Mouse (Mus musculus): Measurements from ENCODE around the gene Egfl8. TPM values are rescaled to one million over a fixed set of nuclear protein-coding genes. Genes with fewer than 3 reads are reported as not detected.

Gene Egfl8
- 8.4 TPM for total RNA-seq (2023)

DNA sequence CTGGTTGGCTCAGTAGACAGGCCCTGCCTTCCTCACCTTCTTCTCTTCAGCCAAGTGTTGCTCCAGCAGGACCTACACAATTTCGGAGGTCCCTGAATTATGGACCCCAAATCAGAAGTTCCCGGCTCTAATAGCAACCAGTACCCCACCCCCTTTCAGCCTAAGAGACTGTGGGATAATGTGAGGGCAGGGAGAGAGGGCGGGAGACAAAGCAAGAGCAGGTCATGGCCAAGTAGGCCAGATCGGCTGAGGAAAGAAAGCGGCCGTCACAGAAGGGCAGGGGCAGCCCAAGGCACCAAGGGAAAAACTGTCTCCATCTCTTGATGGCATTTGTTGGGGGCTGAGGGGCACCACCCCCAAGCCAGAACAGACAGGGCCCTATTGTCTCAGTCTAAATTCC lies at the start of gene Egfl8:
Gene Egfl8, minus strand, starts transcription at position 101 of the 400 bp plus-strand sequence.

DNA sequence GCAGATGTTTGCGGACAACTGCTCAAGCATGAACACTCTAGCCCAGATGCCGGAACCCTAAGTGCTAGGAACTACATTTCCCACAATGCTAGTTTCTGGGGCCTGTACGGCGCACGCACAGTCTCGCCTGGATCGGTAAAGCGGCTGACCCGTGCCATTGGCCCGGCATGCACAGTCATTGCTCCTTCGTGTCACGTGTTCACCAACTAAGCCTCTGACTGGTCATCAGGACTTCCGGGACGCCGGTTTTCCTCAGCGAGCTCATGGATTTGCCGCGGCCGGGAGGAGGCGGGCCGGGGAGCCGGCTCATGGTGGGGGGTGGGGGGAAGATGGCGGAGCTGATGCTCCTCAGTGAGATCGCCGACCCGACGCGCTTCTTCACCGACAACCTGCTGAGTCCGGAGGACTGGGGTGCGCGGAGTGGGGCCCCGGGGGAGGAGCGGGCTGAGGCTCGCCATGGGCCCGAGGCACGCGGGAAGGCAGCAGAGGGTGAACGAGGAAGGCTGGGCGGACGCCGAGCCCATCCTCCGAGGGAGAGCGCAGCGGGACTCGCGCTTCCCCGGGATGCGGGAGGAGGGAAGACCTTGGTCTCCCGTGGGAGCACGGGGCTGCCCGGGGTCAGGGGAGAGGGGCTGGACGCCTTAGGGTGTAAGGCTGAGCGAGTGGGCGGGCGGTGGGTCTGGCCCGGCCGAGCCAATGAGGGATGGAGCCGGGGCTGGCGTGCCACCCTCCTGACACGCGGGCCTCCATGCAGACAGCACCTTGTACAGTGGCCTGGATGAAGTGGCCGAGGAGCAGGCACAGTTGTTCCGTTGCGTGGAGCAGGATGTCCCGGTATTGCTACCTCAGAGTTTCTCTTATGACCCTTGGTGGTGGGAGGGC lies 31.4 kb upstream of the Egfl8 start, which contains the start of gene Atf6b:
Gene Atf6b, plus strand, starts transcription at position 241 of the 882 bp plus-strand sequence.

DNA sequence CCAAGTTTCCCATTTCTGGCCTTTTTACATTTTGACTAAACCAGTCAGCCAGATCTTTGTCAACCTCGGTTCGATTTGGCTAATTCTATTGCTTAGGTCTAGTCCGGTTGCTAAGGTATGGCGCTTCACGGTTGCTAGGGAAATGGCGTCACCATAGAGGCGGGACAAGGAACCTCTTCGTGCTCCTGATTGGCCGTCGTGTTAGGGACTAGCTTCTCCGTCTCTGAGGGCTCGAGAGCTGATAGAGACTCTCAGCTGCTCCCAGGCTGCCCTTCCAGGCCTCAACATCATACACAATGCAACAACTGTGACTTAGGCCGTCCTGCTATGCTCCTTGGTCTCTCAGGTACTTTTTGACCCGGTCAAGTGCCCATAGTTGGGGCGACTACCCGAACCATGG lies 28.8 kb upstream of the Egfl8 start, which contains the start of gene Fkbpl:
Gene Fkbpl, plus strand, starts transcription at position 157 of the 400 bp plus-strand sequence.

DNA sequence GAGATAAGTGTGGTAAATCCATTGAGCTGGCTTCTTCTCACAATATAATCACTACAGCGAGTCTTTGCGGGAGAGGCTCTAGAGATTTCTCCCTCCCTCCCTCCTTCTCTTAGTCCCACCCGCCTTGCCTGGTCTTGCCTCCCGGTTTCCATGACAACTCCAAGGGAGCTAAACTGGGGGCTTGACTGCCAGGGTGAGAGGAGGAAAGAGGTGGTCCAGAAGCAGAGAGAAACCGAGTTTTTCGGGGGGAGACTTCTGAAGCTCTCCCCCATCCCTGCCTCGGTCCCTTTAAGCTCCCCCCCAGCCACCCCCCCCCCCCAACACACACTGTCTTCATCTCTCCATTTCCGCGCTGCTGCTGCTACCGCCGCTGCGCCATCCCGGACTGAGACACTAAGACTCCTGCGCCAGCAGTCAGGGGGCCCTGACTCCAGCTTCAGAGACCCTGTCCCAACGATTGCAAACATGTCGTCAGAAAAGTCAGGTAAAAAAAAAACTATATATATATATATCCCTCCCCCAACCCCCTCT lies 13.5 kb upstream of the Egfl8 start, which contains the start of gene Prrt1:
Gene Prrt1, plus strand, starts transcription at position 313 of the 531 bp plus-strand sequence.

DNA sequence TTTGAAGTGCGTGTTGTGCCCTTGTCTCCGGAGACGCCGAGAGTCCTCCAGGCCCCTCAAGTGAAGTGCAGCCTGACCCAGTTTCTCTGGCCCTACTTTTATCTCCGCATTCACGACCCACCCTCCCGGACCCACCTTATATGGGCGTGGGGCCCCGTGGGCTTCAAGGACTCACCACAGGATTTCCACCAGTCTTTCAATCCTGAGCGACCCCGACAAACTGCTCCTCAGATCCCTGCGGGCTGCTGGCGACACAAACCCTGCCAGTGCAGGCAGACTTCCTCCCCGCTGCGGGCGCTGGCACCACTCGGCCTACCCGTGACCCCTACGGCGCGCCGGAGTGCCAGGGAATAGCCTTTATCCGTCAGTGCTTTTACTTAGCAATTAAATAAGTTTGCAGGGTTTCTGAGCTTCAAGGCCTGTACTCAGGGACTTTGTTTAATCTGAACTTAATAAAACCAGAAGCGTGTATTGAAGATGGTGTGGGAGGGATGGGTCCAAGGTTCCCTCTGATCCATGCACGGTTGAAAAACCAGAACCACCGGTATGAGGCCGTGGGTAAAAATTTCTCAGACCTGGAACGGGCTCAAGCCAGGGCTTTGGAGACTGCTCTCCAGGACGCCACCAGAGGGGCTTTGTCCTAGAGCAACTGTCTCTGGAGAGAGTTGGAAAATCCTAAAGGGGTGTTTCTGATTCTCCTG lies 12.3 kb upstream of the Egfl8 start, which contains the start of gene Ppt2:
Gene Ppt2, minus strand, starts transcription at position 568 of the 701 bp plus-strand sequence.

DNA sequence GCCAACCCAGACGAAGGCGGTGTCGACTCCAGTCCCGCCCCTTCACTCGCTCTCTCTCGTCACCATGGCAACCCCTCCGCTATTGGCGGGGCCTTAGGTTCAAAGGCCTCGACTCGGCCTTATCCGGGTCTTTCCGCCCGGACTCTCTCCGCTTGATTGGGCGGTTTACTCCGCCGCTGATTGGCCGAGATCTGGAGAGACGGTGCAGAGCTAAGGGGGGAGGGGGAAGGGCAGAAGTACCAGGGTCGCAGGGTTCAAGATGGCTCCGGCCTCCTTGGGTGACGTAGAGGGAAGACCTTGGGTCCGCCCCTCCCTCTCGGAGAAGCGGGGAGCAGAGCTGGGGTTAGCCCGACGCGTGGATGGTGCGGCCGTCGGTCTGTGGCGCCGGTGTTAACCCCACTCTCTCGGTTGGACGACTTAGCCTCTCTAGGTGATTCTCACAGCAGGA lies 11.7 kb downstream of the Egfl8 start, which contains the start of gene Agpat1:
Gene Agpat1, plus strand, starts transcription at position 202 of the 448 bp plus-strand sequence.

DNA sequence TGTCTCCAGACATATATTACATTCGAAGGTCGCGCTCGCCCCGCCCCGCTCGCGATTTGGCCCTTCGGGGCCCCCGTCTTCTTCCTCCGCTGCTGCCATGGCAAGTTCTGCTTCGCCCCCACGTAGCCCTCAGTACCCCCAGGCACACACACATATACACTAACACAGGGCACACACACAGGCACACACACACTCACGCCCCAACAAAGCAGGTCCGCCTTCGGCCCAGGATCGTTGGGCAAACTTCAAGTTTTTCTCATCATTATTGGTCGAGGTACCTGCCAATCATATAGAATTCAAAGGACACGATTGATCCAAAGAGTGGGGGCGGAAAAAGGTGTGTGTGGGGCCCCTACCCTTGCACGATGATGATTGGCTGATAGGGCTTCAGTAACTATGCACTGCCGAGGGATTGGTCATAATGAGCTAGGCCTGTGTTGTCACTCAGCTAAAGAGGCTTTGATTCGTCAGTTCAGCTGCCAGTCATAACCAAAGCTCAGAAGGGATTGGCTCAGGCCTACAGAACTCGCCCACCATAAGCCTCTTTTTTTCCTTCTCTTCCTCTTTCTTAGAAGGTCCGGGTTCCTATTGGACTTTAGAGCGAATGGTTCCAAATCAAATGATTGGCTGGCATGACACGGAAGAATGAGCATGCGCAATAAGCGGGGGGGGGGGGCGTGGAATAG lies 12.3 kb downstream of the Egfl8 start, which contains the start of gene Rnf5:
Gene Rnf5, minus strand, starts transcription at position 316 of the 686 bp plus-strand sequence.

DNA sequence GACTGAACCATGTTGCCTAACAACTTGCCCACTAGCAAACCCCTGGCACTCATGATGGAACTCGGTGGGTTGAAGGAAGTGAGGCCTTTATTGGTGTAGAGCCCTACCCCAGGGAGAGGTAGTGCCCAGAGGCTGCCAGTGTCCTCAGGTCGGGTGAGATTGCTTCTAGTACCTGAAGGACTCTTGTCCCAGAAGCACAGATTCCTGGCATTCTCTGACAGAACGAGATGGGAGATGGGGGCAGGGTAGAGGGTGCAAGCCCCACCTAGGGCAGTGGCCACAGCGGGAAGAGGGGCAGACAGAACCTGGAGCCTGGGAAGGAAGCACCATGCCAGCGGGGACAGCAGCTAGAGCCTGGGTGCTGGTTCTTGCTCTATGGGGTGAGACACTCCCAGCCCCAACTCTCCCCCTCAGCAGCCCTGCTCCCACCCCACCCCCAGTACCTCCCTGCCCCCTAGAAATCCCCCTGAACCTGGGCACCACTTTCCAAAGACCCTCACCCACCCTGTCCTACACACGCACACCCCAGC lies 18.1 kb downstream of the Egfl8 start, which contains the start of gene Ager:
Gene Ager, plus strand, starts transcription at position 297 of the 530 bp plus-strand sequence.

DNA sequence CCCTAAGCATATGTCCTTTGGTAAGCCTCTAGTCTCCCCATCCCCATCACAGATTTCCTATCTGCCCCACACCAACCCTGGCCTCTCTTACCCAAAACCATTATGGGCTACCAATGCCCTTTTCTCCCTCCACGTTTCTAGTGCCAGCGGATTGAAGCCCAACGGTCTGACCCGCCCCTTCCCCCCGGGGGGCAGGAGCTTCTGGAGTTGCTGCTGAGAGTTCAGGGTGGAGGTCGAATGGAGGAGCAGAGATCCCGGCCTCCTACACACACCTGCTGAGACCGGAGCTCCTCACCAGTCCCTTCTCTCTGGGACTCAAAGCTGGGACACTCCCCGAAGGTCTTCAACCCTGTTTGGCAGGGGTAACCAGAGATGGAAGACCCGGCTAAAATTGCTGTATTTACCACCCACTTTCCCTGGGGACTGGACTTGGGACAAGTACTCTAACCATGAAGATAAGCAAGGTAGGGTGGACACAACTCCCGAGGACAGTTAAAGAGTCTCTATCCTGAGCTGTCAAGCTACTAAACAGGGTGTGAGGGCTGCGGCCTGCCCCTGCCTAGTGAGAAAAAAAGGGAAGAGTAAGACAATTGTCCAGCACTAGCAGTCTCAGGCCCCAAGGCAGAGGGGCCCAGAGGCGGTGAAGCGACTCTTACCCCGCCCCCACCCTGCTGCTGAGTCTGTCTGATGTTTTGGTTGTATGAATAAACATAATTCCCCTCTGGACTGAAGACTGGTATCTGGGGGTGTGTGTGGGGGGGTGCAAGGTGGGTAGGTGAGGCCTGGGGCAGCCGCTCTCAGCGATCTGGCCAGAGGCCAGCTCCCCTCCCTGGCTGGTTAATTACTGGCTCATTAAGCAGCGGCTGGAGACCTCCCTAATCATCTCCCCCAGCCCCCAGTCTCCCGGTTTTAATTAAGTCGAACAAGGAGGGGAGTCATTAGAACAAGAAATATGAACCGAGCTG lies 24.5 kb downstream of the Egfl8 start, which contains the start of gene Pbx2:
Gene Pbx2, plus strand, starts transcription at position 238 of the 965 bp plus-strand sequence.

DNA sequence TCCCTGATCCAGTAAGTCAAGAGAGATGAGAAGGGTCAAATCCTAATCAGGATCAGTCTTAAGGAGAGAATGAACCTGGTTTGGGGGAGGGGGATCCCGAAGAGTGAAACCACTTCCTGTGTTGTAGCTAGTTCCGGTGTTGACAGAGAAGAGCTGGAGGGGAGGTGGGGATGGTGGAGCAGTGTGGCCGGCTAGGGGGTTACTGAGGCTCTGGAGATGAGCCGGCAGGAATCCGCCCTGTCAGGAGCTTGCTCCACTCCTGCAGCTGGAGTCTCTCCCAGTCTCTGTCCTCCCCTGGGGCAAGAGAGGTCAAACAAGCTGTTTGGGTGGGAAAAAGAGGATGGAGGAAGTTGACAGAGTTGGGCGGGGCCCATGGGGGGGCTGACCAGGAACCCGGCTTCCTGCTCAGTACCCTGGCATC lies 26.1 kb downstream of the Egfl8 start, which contains the start of gene Gpsm3:
Gene Gpsm3, plus strand, starts transcription at position 126 of the 421 bp plus-strand sequence.

DNA sequence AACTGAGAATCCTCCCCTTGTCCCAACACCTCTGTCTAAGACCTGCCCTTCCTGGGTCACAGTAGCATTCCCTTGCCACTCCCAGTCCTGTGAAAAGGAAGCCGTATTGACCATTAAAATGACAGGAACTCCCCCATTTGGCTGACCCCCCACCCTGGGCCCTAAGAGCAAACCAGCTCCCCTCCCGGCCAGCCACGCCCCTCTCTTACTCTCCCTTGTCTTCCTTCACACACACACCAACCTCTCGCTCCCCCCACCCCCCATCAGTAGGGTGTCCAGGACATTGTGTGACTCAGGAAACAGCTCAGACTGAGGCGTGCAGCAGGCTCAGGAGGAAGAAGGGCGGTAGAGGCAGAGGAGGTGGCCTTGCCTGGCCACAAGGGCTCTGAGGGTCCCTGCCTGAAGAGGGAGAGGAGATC lies 51.8 kb downstream of the Egfl8 start, which contains the start of gene Notch4:
Gene Notch4, plus strand, starts transcription at position 266 of the 419 bp plus-strand sequence.

Other genes with a start within 250 kb of the Egfl8 start
- 0.35 TPM for gene Btnl1, start 238.8 kb downstream of the Egfl8 start, total RNA-seq (2023)
- gene BC051142, start 217.2 kb downstream of the Egfl8 start, total RNA-seq (2023) = 4.0 TPM
- gene Btnl4, start 138.7 kb downstream of the Egfl8 start, total RNA-seq (2023) = not detected
- not detected for gene Btnl6, start 98.6 kb downstream of the Egfl8 start, total RNA-seq (2023)
- gene Notch4, start 51.7 kb downstream of the Egfl8 start, total RNA-seq (2023) = 0.38 TPM
- gene Gpsm3, start 26.2 kb downstream of the Egfl8 start, total RNA-seq (2023) = 180 TPM
- gene Pbx2, start 24.7 kb downstream of the Egfl8 start, total RNA-seq (2023) = 48.2 TPM
- gene Ager, start 18.1 kb downstream of the Egfl8 start, total RNA-seq (2023) = 8.7 TPM
- 29.9 TPM for gene Rnf5, start 12.3 kb downstream of the Egfl8 start, total RNA-seq (2023)
- gene Agpat1, start 11.7 kb downstream of the Egfl8 start, total RNA-seq (2023) = 41.1 TPM
- 20.6 TPM for gene Ppt2, start 12.5 kb upstream of the Egfl8 start, total RNA-seq (2023)
- 6.9 TPM for gene Prrt1, start 13.6 kb upstream of the Egfl8 start, total RNA-seq (2023)
- 1.2 TPM for gene Fkbpl, start 28.8 kb upstream of the Egfl8 start, total RNA-seq (2023)
- 42.3 TPM for gene Atf6b, start 31.2 kb upstream of the Egfl8 start, total RNA-seq (2023)
- 0.09 TPM for gene Tnxb, start 54.6 kb upstream of the Egfl8 start, total RNA-seq (2023)
- 0.70 TPM for gene C4b, start 127.9 kb upstream of the Egfl8 start, total RNA-seq (2023)
- not detected for gene Cyp21a1, start 188.6 kb upstream of the Egfl8 start, total RNA-seq (2023)
- gene Stk19, start 221.0 kb upstream of the Egfl8 start, total RNA-seq (2023) = 55.8 TPM
- 86.0 TPM for gene Dxo, start 221.0 kb upstream of the Egfl8 start, total RNA-seq (2023)
- gene Skiv2l, start 234.2 kb upstream of the Egfl8 start, total RNA-seq (2023) = 121 TPM
- 22.0 TPM for gene Nelfe, start 234.4 kb upstream of the Egfl8 start, total RNA-seq (2023)
- gene Cfb, start 246.5 kb upstream of the Egfl8 start, total RNA-seq (2023) = 0.64 TPM